Mouse (Mus musculus) mesoderm, embryonic 11.5 days (tissue): ENCODE measurements around the gene Prph.
A peak's percentile ranks its signal among the peaks of the same experiment; 100 is the strongest.
"Not testable (repeated sequence)": the region's sequence is repeated elsewhere in the genome, so short reads cannot be mapped to it uniquely, and the experiment has no call there.

Experiments
- DNase-seq: peaks from one replicate; pipeline ENCODE4 v3.0.0-alpha.2; 2012; ENCODE audit warnings: low read depth, low spot score

Prph gene

DNA sequence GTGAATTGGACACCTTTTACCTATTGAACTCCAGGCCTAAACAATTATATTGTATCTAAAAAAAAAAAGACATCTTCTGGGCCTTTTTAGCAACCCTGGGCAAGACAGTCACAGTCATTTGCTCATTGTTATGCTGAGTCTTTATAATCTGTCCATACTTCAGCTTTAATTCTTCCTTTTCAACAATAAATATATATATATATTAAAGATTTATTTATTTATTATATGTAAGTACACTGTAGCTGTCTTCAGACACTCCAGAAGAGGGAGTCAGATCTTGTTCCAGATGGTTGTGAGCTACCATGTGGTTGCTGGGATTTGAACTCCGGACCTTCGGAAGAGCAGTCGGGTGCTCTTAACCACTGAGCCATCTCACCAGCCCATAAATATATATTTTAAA is 21.0 kb downstream of the Prph start:
- DNase-seq, result not testable (repeated sequence)

DNA sequence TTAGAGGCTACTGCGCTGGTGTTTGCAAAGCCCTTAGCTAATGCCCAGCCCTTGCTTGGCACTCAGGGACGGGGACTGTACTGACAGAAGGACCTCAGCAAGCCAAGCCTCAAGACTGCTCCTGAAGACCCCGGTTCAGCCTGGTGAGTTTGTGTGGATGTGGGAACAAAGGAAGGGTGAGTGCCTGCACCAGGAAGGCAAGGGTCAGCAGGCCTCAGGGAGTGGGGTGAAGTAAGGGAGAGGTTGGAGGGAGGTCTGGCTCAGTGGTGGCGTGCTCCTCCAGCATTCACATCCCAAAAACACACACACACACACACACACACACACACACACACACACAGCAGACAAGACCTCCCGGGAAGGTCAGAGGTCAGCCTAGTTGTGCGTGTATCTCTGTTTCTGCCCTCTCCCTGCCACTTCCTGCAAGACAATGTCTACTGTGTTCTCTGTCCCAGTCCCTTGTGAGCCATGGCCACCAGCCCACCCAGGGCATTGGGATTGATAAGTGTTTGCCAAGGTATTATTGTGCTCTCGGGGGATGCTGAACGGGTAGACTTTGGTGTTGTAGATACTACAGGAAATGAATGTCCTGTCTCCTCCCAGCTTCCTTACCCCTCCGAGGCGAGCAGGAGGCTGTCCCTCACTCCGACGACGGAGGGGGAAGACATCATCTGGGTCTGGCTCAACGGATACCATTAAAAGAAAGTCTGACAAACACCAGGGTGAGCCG is 23.4 kb downstream of the Prph start:
- no peak for DNase-seq

DNA sequence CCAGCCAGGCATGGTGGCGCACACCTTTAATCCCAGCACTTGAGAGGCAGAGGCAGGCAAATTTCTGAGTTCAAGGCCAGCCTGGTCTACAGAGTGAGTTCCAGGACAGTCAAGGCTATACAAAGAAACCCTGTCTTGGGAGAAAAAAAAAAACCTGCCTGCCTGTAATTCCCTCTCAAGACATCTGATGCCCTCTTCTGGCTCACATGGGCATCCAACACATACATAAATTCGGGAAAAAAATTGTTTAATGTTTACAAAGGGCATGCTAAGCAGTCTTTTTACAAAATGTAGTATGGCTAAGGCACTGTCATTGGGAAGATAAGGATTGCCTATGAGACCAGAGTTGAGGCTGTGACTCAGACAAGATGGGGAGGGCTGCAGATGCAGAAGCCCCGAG is 24.8 kb downstream of the Prph start:
- DNase-seq, result no peak

DNA sequence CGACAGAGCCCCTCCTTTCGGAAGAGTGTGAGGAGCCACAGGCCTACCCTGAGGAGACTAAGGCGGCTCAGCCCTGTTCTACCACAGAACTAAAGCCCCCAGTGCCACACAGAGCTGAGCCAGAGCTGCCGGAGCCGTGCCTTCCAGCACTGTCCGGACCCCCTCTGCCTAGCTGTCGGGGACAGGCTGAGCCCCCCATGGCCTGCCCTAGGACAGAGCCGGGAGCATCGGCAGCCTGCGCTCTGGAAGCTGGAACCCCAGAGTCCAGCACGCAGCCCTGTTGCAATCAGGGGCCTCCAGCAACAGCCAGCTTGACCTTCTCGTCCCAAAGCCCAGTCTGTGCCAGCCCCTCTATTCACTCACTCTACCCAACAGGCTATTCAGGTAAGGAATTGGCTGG is 27.3 kb downstream of the Prph start:
- DNase-seq, result no peak

DNA sequence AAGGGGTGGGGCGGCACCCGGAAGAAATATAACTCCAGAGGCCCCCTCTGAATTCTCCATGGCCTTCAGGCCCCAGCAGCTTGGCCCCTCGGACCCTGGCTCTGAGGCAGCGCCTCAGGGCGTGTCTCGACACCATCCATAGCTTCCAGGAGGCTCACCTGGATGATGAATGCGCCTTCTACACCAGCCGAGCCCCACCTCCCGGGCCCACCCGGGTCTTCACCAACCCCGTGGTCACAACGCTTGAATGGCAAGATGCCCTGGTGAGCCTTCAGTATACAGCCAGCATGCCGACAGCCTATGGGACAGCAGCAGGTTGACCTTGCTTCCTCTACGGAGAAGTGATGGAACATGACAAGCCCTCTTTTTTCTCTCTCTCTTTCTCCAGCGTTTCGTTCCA is 27.9 kb downstream of the Prph start:
- no peak for DNase-seq

DNA sequence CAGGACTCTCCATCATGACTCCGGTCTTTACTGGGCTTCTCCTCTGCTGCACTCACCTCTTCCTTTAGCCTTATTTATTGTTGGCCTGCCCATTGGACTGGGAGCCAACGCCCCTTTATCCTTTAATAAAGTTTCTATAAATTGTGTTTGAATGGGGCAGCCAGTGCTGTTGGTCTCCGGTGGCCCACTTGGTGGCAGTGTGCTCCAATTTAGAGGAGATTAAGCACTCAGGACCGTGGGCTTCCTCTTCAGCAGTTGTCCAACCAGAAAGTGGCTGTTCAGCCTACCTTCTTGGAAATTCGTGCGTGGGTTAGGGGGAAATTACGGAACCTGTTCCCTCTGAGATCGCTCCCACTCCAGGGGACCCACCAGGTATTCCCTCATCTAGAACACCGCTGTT is 28.3 kb downstream of the Prph start:
- DNase-seq, result no peak

DNA sequence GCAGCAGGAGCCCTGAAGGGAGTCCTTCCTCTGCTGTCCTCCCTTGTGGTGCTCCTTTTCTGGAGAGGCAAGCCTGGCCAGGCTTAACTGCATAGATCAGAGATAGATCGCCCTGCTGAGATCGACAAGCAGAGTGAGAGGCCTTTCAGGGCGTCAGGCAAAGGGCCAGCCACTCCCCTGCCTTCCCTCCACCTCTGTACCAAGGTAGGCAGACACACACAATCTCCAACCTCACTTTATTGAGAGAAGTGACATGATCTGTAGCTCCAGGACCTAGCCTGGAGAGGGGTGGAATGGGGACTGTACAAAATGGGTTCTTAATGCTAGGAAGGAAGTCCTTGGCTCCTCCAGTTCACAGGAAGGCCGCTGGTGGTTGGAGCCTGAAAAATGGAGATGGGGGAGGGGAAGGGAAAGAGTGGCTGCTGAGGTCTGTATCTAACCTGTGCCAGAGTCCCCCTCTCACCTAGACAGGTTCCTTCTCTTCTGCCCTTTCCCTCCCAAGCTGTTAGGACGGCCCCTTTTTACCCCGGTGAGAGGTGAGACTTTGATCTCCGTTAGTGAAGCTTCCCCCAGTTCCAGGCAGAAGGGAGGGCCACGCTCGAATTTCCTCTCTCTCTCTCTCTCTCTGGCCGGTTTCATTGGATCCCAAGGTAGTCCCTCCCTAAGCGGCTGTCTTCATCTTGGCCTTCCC is 29.0 kb downstream of the Prph start:
- DNase-seq, result no peak

DNA sequence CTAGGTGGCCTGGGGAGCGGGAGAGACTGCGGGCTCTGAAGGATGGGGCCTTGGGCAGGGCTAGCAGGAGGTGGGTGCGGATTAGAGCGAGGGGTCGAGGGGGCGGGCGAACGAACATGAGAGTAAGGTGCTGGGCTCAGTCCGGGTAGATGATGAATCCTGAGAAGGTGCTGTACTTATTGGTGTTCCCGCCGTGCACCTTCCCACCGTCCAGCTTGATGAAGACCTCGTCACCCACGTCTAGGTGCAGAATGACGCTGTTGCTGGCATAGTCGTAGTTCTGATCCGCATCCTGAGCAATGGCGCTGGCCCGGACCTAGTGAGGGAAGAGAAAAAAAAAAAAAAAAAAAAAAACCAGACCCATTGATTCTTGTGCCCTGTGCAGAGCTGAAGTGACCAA is 29.6 kb downstream of the Prph start:
- no peak for DNase-seq

DNA sequence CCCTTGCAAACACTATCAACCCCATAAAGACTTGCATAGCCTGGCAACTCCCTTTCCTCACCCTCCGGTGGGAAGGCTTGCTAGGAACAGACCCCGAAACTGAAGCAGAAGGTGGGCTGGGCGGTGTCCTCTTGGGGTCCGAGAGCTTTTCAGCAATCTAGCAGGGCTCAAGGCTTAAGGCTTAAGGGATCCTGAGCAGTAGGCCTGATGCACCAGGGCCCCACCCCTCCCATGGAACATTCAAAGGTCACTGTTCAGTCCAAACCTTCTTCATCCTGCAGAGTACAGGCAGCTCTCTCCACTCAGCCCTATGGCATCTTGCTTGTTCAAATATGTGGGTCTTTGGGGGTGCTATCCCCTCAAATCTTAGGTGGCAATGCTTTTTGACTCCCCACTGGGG is 31.0 kb downstream of the Prph start:
- no peak for DNase-seq

DNA sequence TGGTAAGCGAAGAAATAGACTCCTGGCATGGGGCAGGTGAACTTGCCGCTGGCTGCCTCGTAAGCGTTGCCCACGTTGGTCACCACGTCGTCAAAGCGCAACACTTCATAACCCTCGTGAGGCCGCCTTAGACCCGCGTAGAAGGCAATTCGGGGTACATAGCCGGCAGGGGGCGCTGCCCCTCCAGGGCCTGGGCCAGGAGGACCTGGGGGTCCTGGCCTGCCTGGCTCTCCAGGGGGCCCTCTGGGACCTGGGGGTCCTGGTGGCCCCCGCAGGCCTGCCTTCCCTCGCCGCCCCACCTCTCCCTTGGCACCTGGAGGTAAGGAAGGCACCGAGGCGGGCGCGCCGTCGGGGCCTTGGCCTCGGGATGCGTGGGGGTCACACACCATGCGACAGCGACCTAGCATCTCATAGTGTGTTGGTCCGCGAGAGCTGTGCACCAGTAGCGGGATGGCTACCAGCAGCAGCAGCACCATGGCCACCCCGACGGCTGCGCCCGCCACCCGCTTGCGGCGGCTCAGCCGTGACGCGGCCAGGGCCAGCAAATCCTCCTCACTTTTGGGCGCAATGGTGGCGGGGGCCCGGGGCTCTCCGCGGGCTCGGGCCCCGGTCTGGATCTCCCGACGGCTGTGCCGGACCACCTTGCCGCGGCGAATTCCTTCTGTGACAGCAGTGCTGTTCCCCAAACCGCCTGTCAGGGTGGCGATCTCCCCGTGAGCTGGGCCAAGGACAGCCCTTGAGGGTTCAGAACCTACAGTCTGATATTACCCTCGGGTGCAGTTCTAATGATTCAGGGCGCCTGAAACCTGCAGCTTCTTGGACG is 32.5 kb downstream of the Prph start, which contains the start of gene C1ql4:
Gene C1ql4 (minus strand): TSS at position 565 of the 823 bp plus-strand sequence.
- DNase-seq, result no peak

DNA sequence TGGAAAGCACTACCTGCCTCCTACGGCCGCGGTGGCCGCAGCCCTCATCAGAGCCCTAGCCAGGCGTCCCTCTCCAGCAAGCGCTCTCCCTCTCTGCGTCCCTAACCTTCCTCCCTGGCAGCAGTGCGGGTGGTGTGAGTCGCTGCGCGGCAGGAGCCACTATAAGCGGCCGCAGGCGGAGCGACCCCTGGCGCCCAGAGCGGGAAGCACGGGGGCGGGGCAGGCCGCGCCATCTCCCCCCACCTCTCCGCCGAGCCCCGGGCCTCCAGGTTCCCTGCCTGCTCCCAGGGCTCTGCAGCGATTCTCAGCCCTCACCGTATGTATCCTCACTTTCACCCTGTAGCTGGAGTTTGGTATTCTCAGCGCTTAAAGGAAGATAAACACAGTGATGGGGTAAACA is 33.3 kb downstream of the Prph start:
- DNase-seq, result peak; percentile 84

DNA sequence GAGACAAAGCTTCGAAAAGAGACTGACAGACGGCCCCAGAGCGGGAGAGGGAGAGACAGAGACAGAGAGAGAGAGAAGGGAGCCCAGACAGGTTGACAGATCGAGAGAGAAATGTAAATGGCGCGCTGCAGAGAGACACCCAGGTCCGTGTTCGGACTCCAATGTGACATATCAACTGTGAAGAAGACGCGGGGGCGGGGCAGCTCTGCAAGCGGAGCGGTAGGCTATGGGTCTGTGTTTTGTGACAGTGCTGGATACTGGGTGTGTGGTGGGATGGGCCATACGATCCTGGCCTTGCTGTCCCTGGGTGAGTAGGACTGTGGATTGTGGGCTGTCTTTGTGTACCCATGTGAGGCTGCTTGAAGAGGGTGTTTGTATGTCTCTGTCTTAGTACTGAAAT is 34.1 kb downstream of the Prph start:
- DNase-seq, result no peak

DNA sequence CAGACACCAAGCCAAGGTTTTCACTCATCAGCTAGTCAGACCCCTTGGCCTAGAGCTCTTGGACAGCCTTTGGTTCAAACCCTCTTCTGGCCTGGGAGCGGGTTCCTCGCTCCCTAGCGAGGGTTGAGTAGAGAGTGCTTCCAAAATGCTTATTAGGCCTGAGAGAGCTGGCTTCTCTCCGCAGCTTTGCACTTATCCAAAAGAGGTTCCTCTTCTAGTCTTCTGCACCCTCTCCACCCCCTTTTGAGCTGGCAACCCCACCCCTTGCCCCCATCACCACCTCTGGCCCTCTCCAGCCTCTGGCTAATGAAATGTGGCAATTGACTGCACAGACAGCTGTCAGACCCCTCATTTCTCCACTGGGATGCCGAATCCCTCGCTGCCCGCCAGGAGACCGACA is 37.9 kb downstream of the Prph start, which contains the start of gene Dnajc22:
Gene Dnajc22 (plus strand): TSS at position 301 of the 400 bp plus-strand sequence.
- DNase-seq, result no peak

DNA sequence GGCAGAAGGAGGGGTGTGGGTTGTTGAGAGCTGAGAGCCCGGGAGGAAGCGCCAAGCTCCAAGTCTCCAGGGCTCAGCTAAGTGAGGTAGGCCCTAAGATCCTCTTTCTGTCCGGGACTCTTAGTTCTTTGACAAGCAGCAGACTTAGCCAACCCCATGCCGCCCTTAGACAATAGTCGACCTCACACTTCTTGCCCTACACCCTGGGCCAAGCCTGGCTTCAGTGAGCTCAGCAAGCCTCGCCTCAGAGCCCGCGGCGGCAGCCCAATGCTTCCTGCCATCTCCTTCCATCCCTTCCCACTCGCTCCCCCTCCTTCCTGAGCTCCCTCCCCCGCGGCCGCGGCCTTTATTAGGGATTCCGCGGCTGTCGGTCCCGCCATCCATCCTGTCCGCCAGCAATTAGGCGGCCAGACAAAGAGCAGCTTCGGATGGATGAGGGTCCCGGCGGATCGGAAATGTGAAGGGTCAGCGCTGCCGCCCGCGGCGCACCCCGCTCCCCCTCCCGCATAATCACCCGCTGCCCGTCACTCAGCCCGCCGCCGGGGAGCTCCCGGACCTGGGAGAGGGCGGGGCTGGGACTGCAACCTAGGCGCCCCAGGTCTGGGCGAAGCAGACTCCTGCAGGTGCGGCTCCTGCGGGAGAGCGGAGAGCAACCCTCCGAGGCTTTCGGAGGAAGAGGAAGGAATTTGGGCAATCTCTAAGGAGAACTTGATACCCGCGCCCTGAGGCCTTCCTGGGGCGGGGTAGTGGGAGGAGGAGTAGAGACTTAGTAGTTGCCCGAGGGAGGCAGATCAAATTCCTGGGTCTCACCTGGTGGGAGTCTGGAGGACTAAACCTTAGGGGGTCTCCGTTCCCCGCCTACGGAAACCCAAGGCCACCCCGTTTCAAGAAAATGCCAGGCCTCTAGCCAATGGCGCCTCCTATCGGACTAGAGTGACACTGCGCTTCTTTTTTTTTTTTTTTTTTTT is 38.6 kb downstream of the Prph start:
- DNase-seq, result peak; percentile 81

DNA sequence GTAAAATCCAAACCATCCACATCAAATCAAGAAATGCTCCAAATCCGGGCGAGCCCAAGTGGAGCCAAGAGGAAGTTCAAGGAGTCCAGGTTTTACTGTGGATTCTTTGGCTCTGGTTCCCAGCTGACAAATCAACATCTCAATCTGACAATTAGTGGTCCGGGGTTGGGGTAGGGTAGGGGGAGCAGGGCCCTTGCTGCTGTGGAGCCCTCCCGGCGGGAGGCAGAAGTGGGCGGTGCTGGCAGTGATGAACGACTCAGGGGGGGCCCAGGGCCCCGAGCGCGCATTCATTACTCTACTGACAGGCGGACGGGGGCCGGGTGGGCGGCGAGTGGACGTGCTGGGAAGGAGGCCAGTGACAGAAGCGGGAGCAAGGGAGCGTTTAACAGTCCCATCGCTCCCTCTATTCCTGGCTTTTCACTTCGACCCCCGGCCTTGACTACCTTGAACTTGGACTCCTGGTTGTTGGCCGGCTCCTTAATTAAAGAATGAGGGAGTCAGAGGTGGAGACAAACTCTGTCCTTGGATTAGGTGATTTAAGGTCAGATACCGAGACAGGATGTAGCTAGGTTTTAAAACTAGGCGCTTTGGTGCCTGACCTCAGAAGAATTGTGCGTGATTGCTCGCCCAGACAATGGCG is 39.8 kb downstream of the Prph start:
- DNase-seq, result peak; percentile 78

DNA sequence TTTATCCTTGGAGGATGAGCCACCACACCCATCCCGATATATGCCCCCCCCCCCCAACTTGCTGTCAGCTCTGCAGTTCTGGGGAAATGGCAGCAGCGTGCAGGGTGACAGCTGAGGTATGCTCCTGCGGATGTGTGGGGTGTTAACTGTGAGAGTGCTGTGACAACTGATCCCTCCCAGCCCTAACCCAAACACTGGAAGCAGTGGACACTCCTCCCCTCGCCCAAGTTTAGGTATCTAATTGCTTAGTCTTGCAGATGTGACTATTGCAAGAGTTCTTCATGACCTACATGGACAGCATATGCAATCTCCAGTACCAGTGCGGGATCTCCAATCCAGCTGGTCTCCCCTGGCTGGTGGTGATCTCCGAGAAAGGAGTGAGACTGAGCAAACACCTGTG is 40.4 kb downstream of the Prph start:
- no peak for DNase-seq

DNA sequence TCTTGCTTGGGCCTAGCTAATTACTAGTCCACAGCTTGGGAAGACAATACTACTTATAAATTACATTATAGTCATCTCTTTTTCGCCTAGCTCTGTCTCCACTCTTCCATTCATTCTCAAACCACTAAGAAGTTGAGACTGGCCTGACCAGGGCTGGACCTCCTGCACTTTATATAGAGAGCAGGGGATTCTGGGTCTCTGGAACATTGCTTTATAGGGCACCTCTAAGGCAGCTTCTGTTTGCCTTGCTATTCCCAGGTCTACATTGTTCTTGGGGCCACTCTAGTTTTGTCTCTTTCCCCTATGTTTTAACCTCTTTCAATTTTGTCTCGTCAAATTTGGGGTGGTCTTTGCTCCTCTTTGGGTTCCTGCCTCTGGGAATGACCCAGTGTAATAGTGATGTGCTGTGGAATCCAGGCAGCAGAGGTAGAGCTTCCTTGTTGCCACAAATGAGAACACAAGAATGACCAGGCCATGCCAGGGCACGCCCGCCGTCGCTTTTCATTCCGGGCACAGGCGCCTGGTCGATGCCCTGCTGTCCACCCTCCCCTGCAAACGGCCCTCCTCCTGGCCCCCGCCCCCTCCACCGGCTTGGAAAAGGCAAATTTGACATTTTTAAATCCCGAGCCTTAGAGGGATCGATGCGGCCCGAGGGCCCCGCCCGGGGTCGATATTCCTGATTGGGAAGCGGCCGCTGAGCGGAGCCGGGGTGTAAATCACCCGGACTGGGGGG is 41.3 kb downstream of the Prph start:
- no peak for DNase-seq

DNA sequence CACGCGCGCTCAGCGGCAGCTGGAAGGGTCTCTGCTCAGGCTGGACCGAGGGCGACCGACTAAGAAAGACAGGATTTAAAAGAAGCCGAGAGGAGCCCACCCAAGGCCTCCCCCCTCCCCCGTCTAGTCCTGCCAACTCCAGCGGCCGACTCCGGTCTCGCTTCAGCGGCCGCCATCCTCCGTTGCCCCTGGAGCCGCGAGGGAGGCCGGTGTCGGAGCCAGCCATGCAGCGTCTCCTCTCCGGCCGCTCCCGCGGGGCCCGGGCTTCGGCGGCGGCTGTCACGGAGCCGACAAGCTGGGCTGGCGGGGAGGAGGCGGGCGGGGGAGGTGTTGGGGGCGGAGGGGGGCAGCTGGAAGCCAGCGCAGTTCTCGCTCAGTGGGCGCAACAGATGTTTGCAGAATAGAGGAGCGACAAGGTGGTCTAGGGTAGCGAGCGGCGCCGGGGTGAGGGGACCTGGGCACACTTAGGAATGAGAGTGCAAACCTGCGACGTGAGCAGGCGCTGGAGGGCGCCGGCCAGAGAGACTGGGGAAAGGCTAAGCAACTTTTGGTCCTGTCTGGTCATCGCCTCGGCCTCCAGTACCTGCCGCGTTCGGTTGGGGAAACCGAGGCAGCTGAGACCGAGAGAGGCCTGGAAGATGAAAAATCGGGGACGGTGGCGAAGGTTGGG is 42.0 kb downstream of the Prph start:
- DNase-seq, result no peak

DNA sequence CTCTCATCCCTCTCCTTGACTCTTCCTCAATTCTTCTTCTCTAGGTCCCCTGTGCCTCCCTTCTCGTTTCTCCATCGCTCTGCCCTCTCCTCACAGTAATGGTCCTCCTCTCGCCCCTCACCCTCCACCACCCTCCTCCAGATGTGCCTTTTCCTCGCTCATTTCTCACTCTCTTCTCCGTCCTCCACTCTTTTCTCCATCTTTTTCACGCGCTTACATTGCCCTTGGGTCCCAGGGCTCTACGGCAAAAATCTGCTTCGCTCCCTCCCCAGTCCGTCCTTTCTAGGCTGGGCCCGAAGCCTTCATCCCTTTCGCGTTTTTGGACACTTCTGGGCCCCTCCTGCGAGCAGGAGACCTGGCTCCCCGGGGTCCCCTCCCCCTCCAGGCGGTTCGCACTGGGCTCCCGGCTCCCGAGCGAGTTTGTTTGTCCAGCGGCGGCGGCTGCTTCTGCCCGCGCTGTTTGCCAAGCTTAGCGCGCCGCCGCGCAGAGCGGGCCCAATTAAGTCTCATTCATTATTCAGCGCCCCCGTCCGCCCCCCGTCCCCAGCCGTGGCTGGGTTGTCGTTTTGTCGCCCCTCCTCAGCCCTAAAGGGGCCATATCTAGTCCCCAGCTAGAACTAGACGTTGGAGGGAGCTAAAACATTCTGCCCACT is 43.0 kb downstream of the Prph start:
- no peak for DNase-seq
